Mouse (Mus musculus): ENCODE data around the gene Fbxw26.
"Not testable (repeated sequence)": the region's sequence is repeated elsewhere in the genome, so short reads cannot be mapped to it uniquely, and the experiment has no call there.

Gene Fbxw26

DNA sequence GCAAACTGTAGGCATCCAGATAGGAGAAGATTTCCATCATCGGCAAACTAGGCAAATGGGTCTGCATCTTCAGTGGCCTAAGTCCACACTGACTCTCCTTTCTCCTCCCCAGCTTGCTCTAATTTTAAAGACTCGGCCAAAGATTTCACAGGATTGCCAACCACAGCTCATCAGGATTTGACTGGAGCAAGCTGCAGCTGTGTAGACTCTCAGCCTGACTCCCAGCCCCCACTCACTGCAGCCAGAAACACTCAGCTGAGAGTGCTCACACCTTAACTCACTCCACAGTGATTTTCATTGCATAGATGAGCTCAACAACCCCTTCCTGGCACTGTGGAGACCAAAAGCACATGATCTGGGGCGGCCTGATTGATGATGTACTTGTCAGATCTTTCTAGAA is at the start of gene Fbxw26:
Gene Fbxw26 (minus strand): TSS at position 101 of the 400 bp plus-strand sequence.
- DNase-seq, result not testable (repeated sequence)

DNA sequence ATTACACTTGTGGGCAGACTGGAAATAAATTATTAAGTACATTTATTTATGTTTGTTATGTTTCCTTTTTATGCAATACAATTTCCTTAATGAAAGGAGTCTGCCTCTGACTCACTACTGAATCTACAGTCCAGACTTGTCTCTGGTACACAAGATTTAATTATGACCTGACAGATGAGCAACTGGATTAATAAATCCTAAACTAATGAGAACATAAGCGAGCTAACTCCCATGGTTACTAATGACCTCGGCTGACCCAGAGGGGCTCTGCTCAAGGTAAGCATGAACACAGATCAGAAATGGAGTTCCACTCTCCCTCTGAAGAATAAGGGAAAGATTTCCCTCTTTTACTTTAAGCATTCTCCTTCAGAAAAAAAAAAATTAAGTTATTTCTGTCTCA is 49.3 kb upstream of the Fbxw26 start:
- no peak for DNase-seq

DNA sequence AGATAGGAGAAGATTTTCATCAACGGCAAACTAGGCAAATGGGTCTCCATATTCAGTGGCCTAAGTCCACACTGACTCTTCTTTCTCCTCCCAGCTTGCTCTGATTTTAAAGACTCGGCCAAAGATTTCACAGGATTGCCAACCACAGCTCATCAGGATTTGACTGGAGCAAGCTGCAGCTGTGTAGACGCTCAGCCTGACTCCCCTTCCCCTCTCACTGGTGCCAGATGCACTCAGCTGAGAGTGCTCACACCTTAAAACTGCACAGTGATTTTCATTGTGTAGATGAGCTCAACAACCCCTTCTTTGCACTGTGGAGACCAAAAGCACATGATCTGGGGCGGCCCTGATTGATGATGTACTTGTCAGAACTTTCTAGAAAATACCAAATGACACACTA is 44.7 kb upstream of the Fbxw26 start, which contains the start of gene Fbxw27:
Gene Fbxw27 (minus strand): TSS at position 101 of the 400 bp plus-strand sequence.
- not testable (repeated sequence) for DNase-seq

DNA sequence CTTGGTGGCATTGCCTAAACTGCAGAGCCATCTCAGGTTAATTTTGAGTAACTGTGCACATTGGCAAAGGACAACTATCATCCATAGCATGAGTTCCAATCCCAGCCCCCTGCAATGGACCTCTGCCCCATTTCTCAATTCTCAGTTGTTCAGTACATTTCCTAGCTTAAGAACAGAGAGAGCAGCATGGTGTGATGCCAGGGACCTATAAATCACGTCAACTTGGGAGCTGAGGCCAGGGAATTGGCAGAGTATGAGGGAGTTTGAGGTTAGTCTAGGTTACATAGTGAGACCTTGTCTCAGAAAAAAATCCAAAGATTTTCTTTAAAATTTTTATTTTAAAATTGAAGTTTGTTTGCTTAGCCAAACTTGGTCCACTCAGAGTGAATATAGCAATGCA is 21.0 kb upstream of the Fbxw26 start:
- not testable (repeated sequence) for DNase-seq

DNA sequence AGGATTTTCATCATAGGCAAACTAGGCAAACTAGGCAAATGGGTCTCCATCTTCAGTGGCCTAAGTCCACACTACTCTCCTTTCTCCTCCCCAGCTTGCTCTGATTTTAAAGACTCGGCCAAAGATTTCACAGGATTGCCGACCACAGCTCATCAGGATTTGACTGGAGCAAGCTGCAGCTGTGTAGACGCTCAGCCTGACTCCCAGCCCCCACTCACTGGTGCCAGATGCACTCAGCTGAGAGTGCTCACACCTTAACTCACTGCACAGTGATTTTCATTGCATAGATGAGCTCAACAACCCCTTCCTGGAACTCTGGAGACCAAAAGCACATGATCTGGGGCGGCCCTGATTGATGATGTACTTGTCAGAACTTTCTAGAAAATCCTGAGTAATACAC is 43.3 kb downstream of the Fbxw26 start, which contains the start of gene Fbxw18:
Gene Fbxw18 (minus strand): TSS at position 101 of the 400 bp plus-strand sequence.
- not testable (repeated sequence) for DNase-seq

DNA sequence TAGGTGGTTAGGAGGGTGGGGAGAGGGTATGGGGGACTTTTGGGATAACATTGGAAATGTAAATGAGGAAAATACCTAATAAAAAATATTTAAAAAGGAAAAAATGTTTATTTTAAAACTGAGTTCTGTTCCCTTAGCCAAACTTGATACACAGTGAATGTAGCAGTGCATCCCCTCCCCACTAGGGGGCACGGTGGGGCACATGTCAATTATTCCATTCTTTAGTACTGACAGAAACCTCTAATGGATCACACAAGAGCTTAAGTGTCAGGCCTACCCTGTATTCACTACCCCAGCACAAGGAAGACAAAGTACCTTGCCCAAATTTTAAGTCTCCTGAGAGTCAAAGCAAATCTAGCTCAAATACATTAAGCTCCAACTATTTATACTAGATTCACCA is 60.6 kb downstream of the Fbxw26 start:
- DNase-seq, result no peak
